Mouse (Mus musculus) neutrophil, adult 5-6 weeks (primary cell): ENCODE measurements around the gene Slc39a7. TPM values are rescaled to one million over a fixed set of nuclear protein-coding genes. Genes with fewer than 3 reads are reported as not detected.

Experiments
- ATAC-seq: fragments of 151-379, 151-347 bp; 2 replicates; pipeline ENCODE4 v1.8.0; 2017; ENCODE audit warnings: mild to moderate bottlenecking, moderate TSS enrichment; ENCODE audit not compliant: insufficient number of reproducible peaks, poor library complexity, low FRiP score, severe bottlenecking; ENCODE audit errors: extremely low read depth
- total RNA-seq: library from RNA; stranded (forward); fragments of 200-1000 nt; gene quantifications from 2 replicates; pipeline ENCODE4 v1.2.3, GENCODE M21; 2017

Gene Slc39a7
- total RNA-seq, 1 experiment from 2014 or later: 65.5 TPM

GRCm38 (mm10) chr17:34032806-34033205 lies 1.3 kb upstream of the Slc39a7 start:
- peak; percentile 14; the same call in 1 of the 2 replicates for ATAC-seq

GRCm38 (mm10) chr17:34032174-34032632 lies 721 bp upstream of the Slc39a7 start:
- no peak for ATAC-seq

GRCm38 (mm10) chr17:34030861-34031326 lies 588 bp downstream of the Slc39a7 start:
- no peak for ATAC-seq

GRCm38 (mm10) chr17:34029890-34030595 lies 1.4 kb downstream of the Slc39a7 start:
- no peak for ATAC-seq

- ATAC-seq: no peak
Measured at GRCm38 (mm10) chr17:34029150-34029889, 2.2 kb downstream of the Slc39a7 start.

- ATAC-seq: no peak
Measured at GRCm38 (mm10) chr17:34028501-34029149, 2.9 kb downstream of the Slc39a7 start.

GRCm38 (mm10) chr17:34027656-34028223 lies 3.7 kb downstream of the Slc39a7 start, which contains the start of gene H2-Ke6:
H2-Ke6 (minus strand) TSS chr17:34028060.
- ATAC-seq: peak; percentile 47

- peak; percentile 56 for ATAC-seq
Measured at GRCm38 (mm10) chr17:34026917-34027655, 4.4 kb downstream of the Slc39a7 start.

GRCm38 (mm10) chr17:34026221-34026620 lies 5.3 kb downstream of the Slc39a7 start:
- no peak for ATAC-seq

- no peak for ATAC-seq
Measured at GRCm38 (mm10) chr17:34025756-34026151, 5.7 kb downstream of the Slc39a7 start.

- ATAC-seq: no peak
Measured at GRCm38 (mm10) chr17:34024861-34025755, 6.4 kb downstream of the Slc39a7 start.

- peak; percentile 37; the same call in 1 of the 2 replicates for ATAC-seq
Measured at GRCm38 (mm10) chr17:34024317-34024821, 7.1 kb downstream of the Slc39a7 start, which contains the start of gene Ring1. Ring1 (minus strand) TSS chr17:34024680.

GRCm38 (mm10) chr17:34023678-34024077 lies 7.8 kb downstream of the Slc39a7 start:
- no peak for ATAC-seq

GRCm38 (mm10) chr17:34022987-34023386 lies 8.5 kb downstream of the Slc39a7 start:
- no peak for ATAC-seq

- ATAC-seq: no peak
Measured at GRCm38 (mm10) chr17:34022414-34022783, 9.1 kb downstream of the Slc39a7 start.

- no peak for ATAC-seq
Measured at GRCm38 (mm10) chr17:34021539-34022413, 9.7 kb downstream of the Slc39a7 start.
